Mouse (Mus musculus): Measurements from ENCODE around the gene Rin2.

DNA sequence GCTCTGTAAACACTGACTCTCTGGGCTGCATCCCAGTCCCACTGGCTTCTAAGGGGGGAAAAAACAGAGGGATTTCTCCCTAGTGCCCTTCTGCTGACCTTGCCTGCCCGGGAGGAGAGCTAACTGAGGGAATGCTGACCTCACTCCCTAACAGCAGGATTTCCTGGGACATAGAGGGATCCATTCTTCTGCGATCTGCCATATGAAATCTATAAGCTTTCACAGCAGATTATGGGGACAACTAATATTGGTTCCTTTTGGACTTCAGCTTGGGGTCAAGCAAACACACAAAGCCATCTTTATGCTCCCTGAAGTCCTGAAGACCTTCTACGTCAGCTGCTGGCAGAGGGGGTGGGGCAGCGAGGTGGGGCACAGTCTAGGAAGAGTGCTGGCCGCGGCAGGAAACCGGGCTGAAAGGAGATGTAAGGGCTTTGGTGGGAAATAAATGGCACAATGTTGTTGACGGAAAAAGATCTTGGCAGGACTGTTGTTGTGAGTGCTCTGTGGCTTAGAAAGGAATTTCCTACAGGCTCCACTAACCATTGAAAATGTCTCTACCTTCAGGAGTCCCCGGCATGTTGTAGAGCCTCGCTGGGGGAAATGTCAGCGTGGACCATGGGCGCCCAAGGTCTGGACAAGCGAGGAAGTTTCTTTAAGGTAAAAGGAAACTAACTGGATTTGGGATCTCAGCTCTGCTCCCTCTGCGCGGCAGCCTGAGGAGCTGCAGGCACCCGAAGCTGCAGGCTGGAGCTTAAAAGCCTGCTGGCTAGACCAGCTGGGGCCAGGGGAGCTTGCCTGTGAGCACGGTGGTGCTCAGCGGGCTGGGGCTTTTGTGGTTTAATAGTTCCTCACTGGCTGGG, 111.0 kb downstream of the Rin2 start:
- TF ChIP-seq USF1 (IDR thresholded peaks at IDR 0.05; ENCODE audit: low read depth) = no peak
- TF ChIP-seq MAX (IDR thresholded peaks at IDR 0.05; ENCODE audit: low read depth) = no peak
- TF ChIP-seq POLR2A (IDR thresholded peaks at IDR 0.05; ENCODE audit: insufficient read length, low read depth) = no peak
- no peak for TF ChIP-seq POLR2AphosphoS2 (IDR thresholded peaks at IDR 0.05; ENCODE audit: insufficient read length, low read depth)
- no peak for TF ChIP-seq TCF12 (IDR thresholded peaks at IDR 0.05; ENCODE audit: insufficient read depth, poor library complexity, severe bottlenecking)
- TF ChIP-seq E2F4 (IDR thresholded peaks at IDR 0.05; ENCODE audit: insufficient read depth) = no peak
- TF ChIP-seq CEBPB (IDR thresholded peaks at IDR 0.05; ENCODE audit: insufficient read depth, poor library complexity, severe bottlenecking) = no peak
- TF ChIP-seq TCF3 (IDR thresholded peaks at IDR 0.05; ENCODE audit: insufficient read length, low read depth) = no peak
- TF ChIP-seq MYOD1 (IDR thresholded peaks at IDR 0.05; ENCODE audit: control insufficient read depth in 1 of 3, insufficient read length in 2 of 3, low read depth in 2 of 3) = no peak
- no peak for TF ChIP-seq SRF (IDR thresholded peaks at IDR 0.05; ENCODE audit: control insufficient read depth, insufficient read length, low read depth)
- no peak for TF ChIP-seq MYOG (IDR thresholded peaks at IDR 0.05; ENCODE audit: control insufficient read depth in 1 of 3, insufficient read depth in 1 of 3, insufficient read length in 2 of 3, low read depth in 2 of 3)
- no peak for TF ChIP-seq REST (IDR thresholded peaks at IDR 0.05; ENCODE audit: insufficient read depth, insufficient read length)
